Mouse (Mus musculus) cerebellum, adult 9-11 months (tissue): ENCODE measurements at regions not wholly inside any gene's neighbourhood (a gene's known extent, or its start where the extent isn't known, plus 50 kb on each side); places are given as distances from the start of the nearest gene placed in this dataset.

ENCODE experiments used
- DNase-seq: peaks from one replicate; pipeline ENCODE4 v3.0.0; 2022

GRCm38 (mm10) chr13:84047736-84048135 is 174.4 kb upstream of the Tmem161b start:
- no peak for DNase-seq

GRCm38 (mm10) chr13:84052221-84052620 is 169.9 kb upstream of the Tmem161b start:
- no peak for DNase-seq

- DNase-seq, result no peak
These were observed 167.1 kb upstream of the Tmem161b start for GRCm38 (mm10) chr13:84054956-84055355.

- no peak for DNase-seq
These were observed 166.5 kb upstream of the Tmem161b start for GRCm38 (mm10) chr13:84055576-84055975.

- DNase-seq, result no peak
These were observed 165.6 kb upstream of the Tmem161b start for GRCm38 (mm10) chr13:84056451-84056850.

GRCm38 (mm10) chr13:84056998-84057397 is 165.1 kb upstream of the Tmem161b start:
- DNase-seq, result peak; percentile 36

- DNase-seq, result no peak
These were observed 164.6 kb upstream of the Tmem161b start for GRCm38 (mm10) chr13:84057456-84057855.

- no peak for DNase-seq
These were observed 163.8 kb upstream of the Tmem161b start for GRCm38 (mm10) chr13:84058251-84058650.

- DNase-seq, result peak; percentile 78
These were observed 163.0 kb upstream of the Tmem161b start for GRCm38 (mm10) chr13:84059031-84059651.

GRCm38 (mm10) chr13:84059661-84060452 is 162.2 kb upstream of the Tmem161b start:
- DNase-seq, result peak; percentile 40

- DNase-seq, result no peak
These were observed 161.7 kb upstream of the Tmem161b start for GRCm38 (mm10) chr13:84060453-84060834.

- no peak for DNase-seq
These were observed 161.2 kb upstream of the Tmem161b start for GRCm38 (mm10) chr13:84060906-84061305.

- peak; percentile 41 for DNase-seq
These were observed 160.1 kb upstream of the Tmem161b start for GRCm38 (mm10) chr13:84061820-84062480.

GRCm38 (mm10) chr13:84062616-84063015 is 159.5 kb upstream of the Tmem161b start:
- no peak for DNase-seq

- no peak for DNase-seq
These were observed 158.7 kb upstream of the Tmem161b start for GRCm38 (mm10) chr13:84063406-84063805.

GRCm38 (mm10) chr13:84064291-84064940 is 157.7 kb upstream of the Tmem161b start:
- no peak for DNase-seq

GRCm38 (mm10) chr13:84065256-84065898 is 156.7 kb upstream of the Tmem161b start:
- DNase-seq, result peak; percentile 51

GRCm38 (mm10) chr13:84066211-84066959 is 155.7 kb upstream of the Tmem161b start:
- peak; percentile 45 for DNase-seq

- peak; percentile 59 for DNase-seq
These were observed 155.0 kb upstream of the Tmem161b start for GRCm38 (mm10) chr13:84066960-84067665.

- no peak for DNase-seq
These were observed 153.7 kb upstream of the Tmem161b start for GRCm38 (mm10) chr13:84068365-84068764.
